Mouse (Mus musculus) kidney, embryonic 14.5 days (tissue): ENCODE data around the gene Mtmr2. TPM values are rescaled to one million over a fixed set of nuclear protein-coding genes. Genes with fewer than 3 reads are reported as not detected.
A peak's percentile ranks its signal among the peaks of the same experiment; 100 is the strongest.
"Not testable (repeated sequence)": the region's sequence is repeated elsewhere in the genome, so short reads cannot be mapped to it uniquely, and the experiment has no call there.

Source experiments
- ATAC-seq: fragments of 200-750 bp; cut with Nextera tagmentation; 2 replicates; pipeline ENCODE4 v1.8.0; 2017; ENCODE audit warnings: moderate number of reproducible peaks, mild to moderate bottlenecking, moderate TSS enrichment, moderate library complexity; ENCODE audit not compliant: low FRiP score, low TSS enrichment
- H3K27ac ChIP-seq: fragments of 300-500 bp; sonication (generic); 2 replicates; pipeline ENCODE4 v1.5.1; 2014; ENCODE audit warnings: low read depth, mild to moderate bottlenecking, low read length, moderate library complexity, mixed read lengths
- H3K27me3 ChIP-seq: fragments of 300-500 bp; sonication (generic); 2 replicates; pipeline ENCODE4 v1.6.1; 2014; ENCODE audit warnings: mild to moderate bottlenecking, low read length; ENCODE audit not compliant: control insufficient read depth, insufficient read depth
- H3K36me3 ChIP-seq: fragments of 300-500 bp; sonication (generic); 2 replicates; pipeline ENCODE4 v1.6.1; 2014; ENCODE audit warnings: low read length, mixed read lengths; ENCODE audit not compliant: control insufficient read depth, insufficient read depth
- H3K4me1 ChIP-seq: fragments of 300-500 bp; sonication (generic); 2 replicates; pipeline ENCODE4 v1.6.1; 2014; ENCODE audit warnings: low read length, mixed read lengths; ENCODE audit not compliant: control insufficient read depth, insufficient read depth
- H3K4me2 ChIP-seq: fragments of 300-500 bp; sonication (generic); replicated peaks from 2 replicates; pipeline ENCODE4 v1.6.1; 2014; ENCODE audit warnings: low read depth, mild to moderate bottlenecking, low read length
- H3K4me3 ChIP-seq: fragments of 300-500 bp; sonication (generic); 2 replicates; pipeline ENCODE4 v1.5.1; 2014; ENCODE audit warnings: mild to moderate bottlenecking, low read length
- H3K9ac ChIP-seq: fragments of 300-500 bp; sonication (generic); 2 replicates; pipeline ENCODE4 v1.6.1; 2014; ENCODE audit warnings: low read depth, mild to moderate bottlenecking, low read length, moderate library complexity
- H3K9me3 ChIP-seq: fragments of 300-500 bp; sonication (generic); 2 replicates; pipeline ENCODE4 v1.6.1; 2016; ENCODE audit warnings: low read length; ENCODE audit not compliant: control insufficient read depth
- WGBS: fragments of 180-500 bp; shearing (Covaris S2); extraction: QIAGEN DNeasy Blood & Tissue Kit; methylation state at CpG from one replicate; pipeline ENCODE4 v1.1.7; 2014; 5-methylcytosine and 5-hydroxymethylcytosine counted together
- polyA plus RNA-seq: library from polyadenylated mRNA; unstranded; fragments of >200 nt; fragmentation: Nextera tagmentation; extraction: Ambion mirVana; gene quantifications from 2 replicates; pipeline ENCODE4 v1.2.1, GENCODE M21; 2014

The Mtmr2 gene
- polyA plus RNA-seq: 70.3 and 98.9 TPM in 2 replicates

DNA sequence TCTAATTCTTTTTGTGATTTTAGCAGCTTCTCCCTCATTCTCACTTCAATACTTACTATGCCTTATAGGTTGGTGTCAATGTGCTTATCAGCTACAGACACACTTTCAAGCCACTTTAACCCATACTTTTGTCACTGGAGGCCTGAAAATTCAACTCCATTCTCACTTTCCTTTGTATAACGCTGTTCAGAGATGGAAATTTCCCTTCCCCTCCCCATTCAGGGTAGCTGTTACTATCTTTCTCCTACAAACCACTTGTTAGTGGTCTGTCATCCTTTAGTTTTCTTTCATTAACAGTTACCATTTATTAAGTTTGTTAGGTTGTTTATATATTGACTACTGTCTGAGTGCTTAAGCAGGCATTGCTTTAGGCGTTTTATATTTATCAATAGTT, at the start of gene Mtmr2:
Gene Mtmr2, plus strand, starts transcription at position 7 of the 394 bp plus-strand sequence.
- Histone ChIP-seq H3K9ac (peak within 1 kb of the TSS; percentile 93), H3K4me2 (peak within 1 kb of the TSS; percentile 66), H3K36me3 (no peaks in the 10 kb centered on the region), H3K4me3 (peak within 1 kb of the TSS; percentile 88), H3K4me1 (0 out of 2 replicates have a peak, but pooled peaks cover 4% of the 10 kb centered on the region), H3K27ac (peak within 1 kb of the TSS; percentile 86), H3K27me3 (no peaks in the 10 kb centered on the region), H3K9me3 (peaks cover under 1% of the 10 kb centered on the region; the same call in 1 of the 2 replicates)
- no peak for ATAC-seq
- WGBS: 50% methylated on average over 2 of the region's 2 CpGs

GRCm38 (mm10) chr9:13699061-13699780, 49.0 kb upstream of the Mtmr2 start:
- Histone ChIP-seq H3K27ac (no peak overlapping the region), H3K27me3 (no peaks in the 10 kb centered on the region), H3K36me3 (no peaks in the 10 kb centered on the region), H3K9me3 (no peaks in the 10 kb centered on the region), H3K4me3 (no peak overlapping the region), H3K4me1 (no peaks in the 10 kb centered on the region), H3K9ac (no peak overlapping the region), H3K4me2 (no peak overlapping the region)
- 33% methylated on average over 14 of the region's 14 CpGs for WGBS
- no peak for ATAC-seq

GRCm38 (mm10) chr9:13699781-13700116, 48.5 kb upstream of the Mtmr2 start:
- Histone ChIP-seq H3K4me3 (no peak overlapping the region), H3K36me3 (no peaks in the 10 kb centered on the region), H3K9ac (no peak overlapping the region), H3K4me1 (no peaks in the 10 kb centered on the region), H3K27ac (no peak overlapping the region), H3K27me3 (no peaks in the 10 kb centered on the region), H3K9me3 (no peaks in the 10 kb centered on the region), H3K4me2 (no peak overlapping the region)
- no peak for ATAC-seq
- 48% methylated on average over 5 of the region's 5 CpGs for WGBS

- Histone ChIP-seq H3K9me3 (no peaks in the 10 kb centered on the region), H3K4me1 (no peaks in the 10 kb centered on the region), H3K4me3 (no peak overlapping the region), H3K36me3 (no peaks in the 10 kb centered on the region), H3K4me2 (no peak overlapping the region), H3K27me3 (no peaks in the 10 kb centered on the region), H3K27ac (no peak overlapping the region), H3K9ac (no peak overlapping the region)
- 95% methylated on average over 12 of the region's 12 CpGs for WGBS
- no peak; the same call in 1 of the 2 replicates for ATAC-seq
These were observed 46.4 kb upstream of the Mtmr2 start for GRCm38 (mm10) chr9:13701773-13702172.

DNA sequence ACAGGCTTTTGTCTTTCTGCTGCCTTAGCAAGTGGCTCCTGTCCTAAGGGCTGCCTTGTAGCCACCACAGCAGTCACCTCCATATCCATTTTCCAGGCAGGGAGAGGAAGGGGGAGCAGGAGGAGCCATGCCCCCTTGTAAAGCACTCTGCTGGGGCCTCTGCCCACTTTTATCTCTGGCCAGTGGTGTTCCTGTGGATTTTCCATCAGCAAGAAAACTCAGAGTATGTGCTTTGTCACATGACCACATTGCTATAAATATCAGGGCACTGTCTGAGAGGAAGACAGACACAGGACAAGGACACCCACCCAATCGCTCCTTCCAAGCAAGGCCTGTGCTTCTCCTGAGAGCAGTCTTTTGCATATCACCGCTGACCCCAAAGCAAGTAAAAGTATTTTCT, 45.1 kb upstream of the Mtmr2 start:
- no peak for ATAC-seq
- Histone ChIP-seq H3K9me3 (no peaks in the 10 kb centered on the region), H3K4me3 (no peak overlapping the region), H3K4me2 (no peak overlapping the region), H3K9ac (no peak overlapping the region), H3K4me1 (no peaks in the 10 kb centered on the region), H3K36me3 (no peaks in the 10 kb centered on the region), H3K27me3 (no peaks in the 10 kb centered on the region), H3K27ac (no peak overlapping the region)
- WGBS: 89% methylated on average over 2 of the region's 2 CpGs

- ATAC-seq: no peak
- no peaks in the 10 kb centered on the region for H3K9me3 ChIP-seq
- H3K9ac ChIP-seq: no peak overlapping the region
- H3K27ac ChIP-seq: no peak overlapping the region
- no peak overlapping the region for H3K4me2 ChIP-seq
- H3K4me3 ChIP-seq: no peak overlapping the region
- WGBS: 70% methylated on average over 4 of the region's 4 CpGs
- no peaks in the 10 kb centered on the region for H3K27me3 ChIP-seq
- no peaks in the 10 kb centered on the region for H3K36me3 ChIP-seq
- H3K4me1 ChIP-seq: no peaks in the 10 kb centered on the region
These were observed 43.3 kb upstream of the Mtmr2 start for GRCm38 (mm10) chr9:13704917-13705316.

DNA sequence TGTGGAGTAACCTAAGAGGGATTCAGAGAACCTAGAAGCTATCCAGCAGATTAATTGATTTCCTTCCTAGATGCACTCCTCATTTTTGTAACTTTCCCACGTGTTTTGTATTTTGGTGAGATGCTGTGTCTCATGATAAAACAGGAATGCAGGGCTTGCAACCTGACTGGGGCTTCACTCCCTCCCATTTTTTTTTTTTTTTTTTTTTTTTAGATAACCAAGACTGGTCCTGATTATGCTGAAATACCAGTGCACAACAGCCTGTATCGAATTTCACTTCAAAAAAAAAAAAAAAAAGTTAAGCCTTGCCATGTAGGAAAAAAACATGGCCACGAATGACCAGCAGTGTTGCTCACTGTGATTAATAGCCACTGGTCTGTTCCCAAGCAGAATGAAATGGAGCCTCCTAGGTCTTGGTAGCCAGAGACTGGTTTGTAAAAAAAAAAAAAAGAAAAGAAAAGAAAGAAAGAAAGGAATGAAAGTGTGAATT, 41.1 kb upstream of the Mtmr2 start:
- Histone ChIP-seq H3K4me2 (no peak overlapping the region), H3K9me3 (no peaks in the 10 kb centered on the region), H3K36me3 (no peaks in the 10 kb centered on the region), H3K27ac (no peak overlapping the region), H3K4me1 (no peaks in the 10 kb centered on the region), H3K9ac (no peak overlapping the region), H3K4me3 (no peak overlapping the region), H3K27me3 (no peaks in the 10 kb centered on the region)
- WGBS: 44% methylated on average over 3 of the region's 3 CpGs
- ATAC-seq: no peak

GRCm38 (mm10) chr9:13709436-13709835, 38.8 kb upstream of the Mtmr2 start:
- Histone ChIP-seq H3K9ac (no peak overlapping the region), H3K27me3 (no peaks in the 10 kb centered on the region), H3K36me3 (no peaks in the 10 kb centered on the region), H3K4me3 (no peak overlapping the region), H3K4me1 (no peaks in the 10 kb centered on the region), H3K27ac (no peak overlapping the region), H3K9me3 (no peaks in the 10 kb centered on the region), H3K4me2 (no peak overlapping the region)
- 86% methylated on average over 5 of the region's 5 CpGs for WGBS
- ATAC-seq: no peak

- not testable (repeated sequence) for H3K4me3 ChIP-seq, ATAC-seq, H3K36me3 ChIP-seq, H3K9ac ChIP-seq, H3K9me3 ChIP-seq, H3K27me3 ChIP-seq, H3K27ac ChIP-seq, H3K4me1 ChIP-seq
- 77% methylated on average over 2 of the region's 2 CpGs for WGBS
- H3K4me2 ChIP-seq: peak overlapping the region; percentile 12; the same call in 1 of the 2 replicates
These were observed 32.3 kb upstream of the Mtmr2 start for GRCm38 (mm10) chr9:13715891-13716290.
